Mouse (Mus musculus): ENCODE results near the gene Rps6ka4.

Gene Rps6ka4

GRCm38 (mm10) chr19:6849506-6850068 is 9.2 kb upstream of the Rps6ka4 start:
- WGBS = 83% methylated on average over 23 of the region's 23 CpGs

- WGBS = 10% methylated on average over 31 of the region's 31 CpGs
These were observed 7.5 kb upstream of the Rps6ka4 start for GRCm38 (mm10) chr19:6847841-6848517.

- 81% methylated on average over 4 of the region's 4 CpGs for WGBS
These were observed 5.6 kb upstream of the Rps6ka4 start for GRCm38 (mm10) chr19:6846050-6846449.

GRCm38 (mm10) chr19:6842353-6842752 is 1.9 kb upstream of the Rps6ka4 start:
- 92% methylated on average over 1 of the region's 1 CpGs for WGBS

GRCm38 (mm10) chr19:6841292-6841597 is 809 bp upstream of the Rps6ka4 start:
- 40% methylated on average over 3 of the region's 3 CpGs for WGBS

- WGBS = 4% methylated on average over 46 of the region's 46 CpGs
These were observed 591 bp downstream of the Rps6ka4 start for GRCm38 (mm10) chr19:6839615-6840474.

GRCm38 (mm10) chr19:6832363-6832762 is 8.1 kb downstream of the Rps6ka4 start:
- 94% methylated on average over 8 of the region's 8 CpGs for WGBS

- 73% methylated on average over 17 of the region's 17 CpGs for WGBS
These were observed 9.1 kb downstream of the Rps6ka4 start for GRCm38 (mm10) chr19:6831331-6831730.

- WGBS = 74% methylated on average over 38 of the region's 38 CpGs
These were observed 9.7 kb downstream of the Rps6ka4 start for GRCm38 (mm10) chr19:6830556-6831316.

- 45% methylated on average over 48 of the region's 48 CpGs for WGBS
These were observed 10.4 kb downstream of the Rps6ka4 start for GRCm38 (mm10) chr19:6829870-6830555.

GRCm38 (mm10) chr19:6829069-6829468 is 11.4 kb downstream of the Rps6ka4 start:
- 66% methylated on average over 3 of the region's 3 CpGs for WGBS

GRCm38 (mm10) chr19:6826601-6827000 is 13.8 kb downstream of the Rps6ka4 start:
- 73% methylated on average over 3 of the region's 3 CpGs for WGBS

GRCm38 (mm10) chr19:6825384-6825783 is 15.1 kb downstream of the Rps6ka4 start:
- 42% methylated on average over 6 of the region's 6 CpGs for WGBS

- 85% methylated on average over 13 of the region's 13 CpGs for WGBS
These were observed 19.8 kb downstream of the Rps6ka4 start for GRCm38 (mm10) chr19:6820538-6821195.

GRCm38 (mm10) chr19:6819143-6819827 is 21.2 kb downstream of the Rps6ka4 start:
- WGBS = 60% methylated on average over 10 of the region's 10 CpGs

GRCm38 (mm10) chr19:6814958-6815357 is 25.5 kb downstream of the Rps6ka4 start:
- 81% methylated on average over 3 of the region's 3 CpGs for WGBS

- 70% methylated on average over 4 of the region's 4 CpGs for WGBS
These were observed 26.1 kb downstream of the Rps6ka4 start for GRCm38 (mm10) chr19:6814366-6814765.

All from cerebral cortex, adult 2 months (tissue).